Mouse (Mus musculus): Measurements from ENCODE around the gene Smyd4. TPM values are rescaled to one million over a fixed set of nuclear protein-coding genes. Genes with fewer than 3 reads are reported as not detected.
A peak's percentile ranks its signal among the peaks of the same experiment; 100 is the strongest.

Smyd4 gene
- polyA plus RNA-seq, 1 experiment: 9.1 TPM

- H3K27me3 ChIP-seq (ENCODE audit: control insufficient read depth, insufficient read depth, low read length): no peaks in the 10 kb centered on the region
- no peak overlapping the region for H3K27ac ChIP-seq (ENCODE audit: insufficient read depth, low read length)
- H3K4me3 ChIP-seq (replicated peaks; ENCODE audit: insufficient read depth, low read depth, low read length): no peak overlapping the region
- DNase-seq: no peak
- 86% methylated on average over 8 of the region's 8 CpGs for WGBS
- TF ChIP-seq POLR2A (IDR thresholded peaks at IDR 0.05; ENCODE audit: borderline replicate concordance, insufficient read depth, low read length) (no peak), CTCF (IDR thresholded peaks at IDR 0.05; ENCODE audit: borderline replicate concordance, insufficient read depth, low read depth, low read length) (no peak)
- H3K4me1 ChIP-seq (ENCODE audit: control insufficient read depth, insufficient read depth, low read length): no peaks in the 10 kb centered on the region
Observed at GRCm38 (mm10) chr11:75336676-75337075, 11.6 kb upstream of the Smyd4 start.

GRCm38 (mm10) chr11:75337246-75337645, 11.0 kb upstream of the Smyd4 start:
- WGBS: 93% methylated on average over 7 of the region's 7 CpGs
- DNase-seq: no peak
- Histone ChIP-seq H3K4me3 (replicated peaks; ENCODE audit: insufficient read depth, low read depth, low read length) (no peak overlapping the region), H3K4me1 (ENCODE audit: control insufficient read depth, insufficient read depth, low read length) (no peaks in the 10 kb centered on the region), H3K27ac (ENCODE audit: insufficient read depth, low read length) (no peak overlapping the region), H3K27me3 (ENCODE audit: control insufficient read depth, insufficient read depth, low read length) (no peaks in the 10 kb centered on the region)
- no peak for TF ChIP-seq CTCF (IDR thresholded peaks at IDR 0.05; ENCODE audit: borderline replicate concordance, insufficient read depth, low read depth, low read length)
- TF ChIP-seq POLR2A (IDR thresholded peaks at IDR 0.05; ENCODE audit: borderline replicate concordance, insufficient read depth, low read length): no peak

- 81% methylated on average over 14 of the region's 14 CpGs for WGBS
- Histone ChIP-seq H3K4me1 (ENCODE audit: control insufficient read depth, insufficient read depth, low read length) (no peaks in the 10 kb centered on the region), H3K27me3 (ENCODE audit: control insufficient read depth, insufficient read depth, low read length) (no peaks in the 10 kb centered on the region), H3K4me3 (replicated peaks; ENCODE audit: insufficient read depth, low read depth, low read length) (no peak overlapping the region), H3K27ac (ENCODE audit: insufficient read depth, low read length) (no peak overlapping the region)
- TF ChIP-seq POLR2A (IDR thresholded peaks at IDR 0.05; ENCODE audit: borderline replicate concordance, insufficient read depth, low read length) (no peak), CTCF (IDR thresholded peaks at IDR 0.05; ENCODE audit: borderline replicate concordance, insufficient read depth, low read depth, low read length) (no peak)
- DNase-seq: no peak
Observed at GRCm38 (mm10) chr11:75340076-75340475, 8.2 kb upstream of the Smyd4 start.

GRCm38 (mm10) chr11:75340698-75341345, 7.4 kb upstream of the Smyd4 start:
- TF ChIP-seq POLR2A (IDR thresholded peaks at IDR 0.05; ENCODE audit: borderline replicate concordance, insufficient read depth, low read length): no peak
- no peak for TF ChIP-seq CTCF (IDR thresholded peaks at IDR 0.05; ENCODE audit: borderline replicate concordance, insufficient read depth, low read depth, low read length)
- WGBS: 67% methylated on average over 12 of the region's 12 CpGs

GRCm38 (mm10) chr11:75343096-75343495, 5.1 kb upstream of the Smyd4 start:
- 87% methylated on average over 2 of the region's 2 CpGs for WGBS

More at GRCm38 (mm10) chr11:75340698-75341345, 7.4 kb upstream of the Smyd4 start:
- no peaks in the 10 kb centered on the region for H3K4me1 ChIP-seq (ENCODE audit: control insufficient read depth, insufficient read depth, low read length)
- no peak overlapping the region for H3K4me3 ChIP-seq (replicated peaks; ENCODE audit: insufficient read depth, low read depth, low read length)
- DNase-seq: no peak
- H3K27ac ChIP-seq (ENCODE audit: insufficient read depth, low read length): 0 out of 2 replicates have a peak overlapping the region, but pooled peaks have one; percentile 47
- no peaks in the 10 kb centered on the region for H3K27me3 ChIP-seq (ENCODE audit: control insufficient read depth, insufficient read depth, low read length)

GRCm38 (mm10) chr11:75344163-75344562, 4.1 kb upstream of the Smyd4 start:
- no peak overlapping the region for H3K27ac ChIP-seq (ENCODE audit: insufficient read depth, low read length)
- TF ChIP-seq POLR2A (IDR thresholded peaks at IDR 0.05; ENCODE audit: borderline replicate concordance, insufficient read depth, low read length) (no peak), CTCF (IDR thresholded peaks at IDR 0.05; ENCODE audit: borderline replicate concordance, insufficient read depth, low read depth, low read length) (no peak)
- 71% methylated on average over 2 of the region's 2 CpGs for WGBS
- peaks cover 2% of the 10 kb centered on the region for H3K4me1 ChIP-seq (ENCODE audit: control insufficient read depth, insufficient read depth, low read length)
- H3K4me3 ChIP-seq (replicated peaks; ENCODE audit: insufficient read depth, low read depth, low read length): no peak overlapping the region
- H3K27me3 ChIP-seq (ENCODE audit: control insufficient read depth, insufficient read depth, low read length): no peaks in the 10 kb centered on the region
- DNase-seq: no peak

More at GRCm38 (mm10) chr11:75343096-75343495, 5.1 kb upstream of the Smyd4 start:
- H3K27ac ChIP-seq (ENCODE audit: insufficient read depth, low read length): no peak overlapping the region
- no peaks in the 10 kb centered on the region for H3K27me3 ChIP-seq (ENCODE audit: control insufficient read depth, insufficient read depth, low read length)
- peaks cover 2% of the 10 kb centered on the region for H3K4me1 ChIP-seq (ENCODE audit: control insufficient read depth, insufficient read depth, low read length)
- no peak overlapping the region for H3K4me3 ChIP-seq (replicated peaks; ENCODE audit: insufficient read depth, low read depth, low read length)
- no peak for TF ChIP-seq POLR2A (IDR thresholded peaks at IDR 0.05; ENCODE audit: borderline replicate concordance, insufficient read depth, low read length)
- TF ChIP-seq CTCF (IDR thresholded peaks at IDR 0.05; ENCODE audit: borderline replicate concordance, insufficient read depth, low read depth, low read length): no peak
- no peak for DNase-seq

- TF ChIP-seq POLR2A (IDR thresholded peaks at IDR 0.05; ENCODE audit: borderline replicate concordance, insufficient read depth, low read length): no peak
- TF ChIP-seq CTCF (IDR thresholded peaks at IDR 0.05; ENCODE audit: borderline replicate concordance, insufficient read depth, low read depth, low read length): no peak
- WGBS: 89% methylated on average over 5 of the region's 5 CpGs
- Histone ChIP-seq H3K4me1 (ENCODE audit: control insufficient read depth, insufficient read depth, low read length) (peaks cover 2% of the 10 kb centered on the region), H3K4me3 (replicated peaks; ENCODE audit: insufficient read depth, low read depth, low read length) (no peak overlapping the region), H3K27ac (ENCODE audit: insufficient read depth, low read length) (no peak overlapping the region), H3K27me3 (ENCODE audit: control insufficient read depth, insufficient read depth, low read length) (no peaks in the 10 kb centered on the region)
- DNase-seq: no peak
Observed at GRCm38 (mm10) chr11:75344716-75345115, 3.5 kb upstream of the Smyd4 start.

GRCm38 (mm10) chr11:75346556-75347187, 1.6 kb upstream of the Smyd4 start:
- DNase-seq: no peak
- Histone ChIP-seq H3K4me1 (ENCODE audit: control insufficient read depth, insufficient read depth, low read length) (peaks cover 2% of the 10 kb centered on the region), H3K27ac (ENCODE audit: insufficient read depth, low read length) (no peak overlapping the region), H3K4me3 (replicated peaks; ENCODE audit: insufficient read depth, low read depth, low read length) (no peak overlapping the region), H3K27me3 (ENCODE audit: control insufficient read depth, insufficient read depth, low read length) (no peaks in the 10 kb centered on the region)
- no peak for TF ChIP-seq POLR2A (IDR thresholded peaks at IDR 0.05; ENCODE audit: borderline replicate concordance, insufficient read depth, low read length)
- TF ChIP-seq CTCF (IDR thresholded peaks at IDR 0.05; ENCODE audit: borderline replicate concordance, insufficient read depth, low read depth, low read length): no peak
- WGBS: 40% methylated on average over 4 of the region's 4 CpGs
